In genomic region chr13:59017121-59017520, GRCm38 (mm10) we compare ENCODE assay signal across 20 mouse cellular contexts.
"Had no signal": no experiment of that assay in that cellular context is flagged by ENCODE, and none has a peak within 500 bp of the region (broad histone marks: within the 10 kb centered on the region; RNA-seq: fewer than 3 reads in every experiment).

No protein-coding gene starts in this region.

- H3K9ac ChIP-seq: limb, embryonic 12.5 days; limb, embryonic 15.5 days; liver, embryonic 14.5 days; liver, postnatal 0 days; midbrain, embryonic 13.5 days; stomach, embryonic 15.5 days had no signal

- H3K27me3 ChIP-seq: limb, embryonic 12.5 days; limb, embryonic 15.5 days; megakaryocyte, embryonic 14.5 days; midbrain, embryonic 13.5 days; stomach, embryonic 15.5 days had no signal

- H3K4me3 ChIP-seq: limb, embryonic 12.5 days; limb, embryonic 15.5 days; megakaryocyte, embryonic 14.5 days; midbrain, embryonic 10.5 days; midbrain, embryonic 13.5 days; stomach, embryonic 15.5 days had no signal

- H3K4me2 ChIP-seq: limb, embryonic 12.5 days; limb, embryonic 15.5 days; liver, embryonic 11.5 days; midbrain, embryonic 13.5 days; stomach, embryonic 15.5 days had no signal

- H3K36me3 ChIP-seq: limb, embryonic 12.5 days; limb, embryonic 15.5 days; midbrain, embryonic 10.5 days; midbrain, embryonic 13.5 days; stomach, embryonic 15.5 days had no signal

- H3K4me1 ChIP-seq: limb, embryonic 15.5 days; megakaryocyte, embryonic 14.5 days had no signal

- ATAC-seq: intestine, postnatal 0 days; liver, postnatal 0 days; midbrain, embryonic 13.5 days had no signal

- H3K27ac ChIP-seq: limb, embryonic 12.5 days; limb, embryonic 15.5 days; liver, embryonic 14.5 days; midbrain, embryonic 10.5 days; midbrain, embryonic 13.5 days; stomach, embryonic 15.5 days had no signal

- DNase-seq: kidney, adult 2 months; kidney, postnatal 10 days; kidney, postnatal 36 days; left cerebral cortex, postnatal 4 days; liver, postnatal 0 days; lung, postnatal 10 days; lung, postnatal 36 days; right cerebral cortex, adult 18-20 months; right cerebral cortex, postnatal 14 days; right cerebral cortex, postnatal 4 days; thymus, postnatal 25 days had no signal

- H3K9me3 ChIP-seq: limb, embryonic 12.5 days; limb, embryonic 15.5 days; midbrain, embryonic 10.5 days; midbrain, embryonic 13.5 days; stomach, embryonic 15.5 days had no signal
